Mouse (Mus musculus) intestine, embryonic 14.5 days (tissue): Measurements from ENCODE around the gene Soat2. TPM values are rescaled to one million over a fixed set of nuclear protein-coding genes. Genes with fewer than 3 reads are reported as not detected.

Experiments
- ATAC-seq: fragments of 200-750 bp; cut with Nextera tagmentation; replicated peaks from 2 replicates; pipeline ENCODE4 v1.8.0; 2017; ENCODE audit warnings: low read depth, moderate number of reproducible peaks, moderate TSS enrichment, moderate library complexity; ENCODE audit not compliant: low FRiP score, low TSS enrichment
- DNase-seq: peaks from one replicate; pipeline ENCODE4 v3.0.0-alpha.2; 2018; ENCODE audit warnings: low spot score
- H3K27ac ChIP-seq: fragments of 300-500 bp; sonication (generic); 2 replicates; pipeline ENCODE4 v1.5.1; 2014; ENCODE audit warnings: low read depth, mild to moderate bottlenecking, control low read depth
- H3K27me3 ChIP-seq: fragments of 300-500 bp; sonication (generic); replicated peaks from 2 replicates; pipeline ENCODE4 v1.6.1; 2014; ENCODE audit warnings: low read length, control low read depth; ENCODE audit not compliant: control insufficient read depth, insufficient read depth
- H3K36me3 ChIP-seq: fragments of 300-500 bp; sonication (generic); 2 replicates; pipeline ENCODE4 v1.6.1; 2014; ENCODE audit warnings: low read length, control low read depth; ENCODE audit not compliant: control insufficient read depth, insufficient read depth
- H3K4me1 ChIP-seq: fragments of 300-500 bp; sonication (generic); replicated peaks from 2 replicates; pipeline ENCODE4 v1.6.1; 2014; ENCODE audit warnings: low read length, control low read depth, mixed read lengths; ENCODE audit not compliant: control insufficient read depth, insufficient read depth
- H3K4me2 ChIP-seq: fragments of 300-500 bp; sonication (generic); 2 replicates; pipeline ENCODE4 v1.6.1; 2014; ENCODE audit warnings: low read length
- H3K4me3 ChIP-seq: fragments of 300-500 bp; sonication (generic); 2 replicates; pipeline ENCODE4 v1.5.1; 2014; ENCODE audit warnings: low read depth, low read length, control low read depth, mixed read lengths
- H3K9ac ChIP-seq: fragments of 300-500 bp; sonication (generic); 2 replicates; pipeline ENCODE4 v1.6.1; 2014; ENCODE audit warnings: mild to moderate bottlenecking, low read length
- H3K9me3 ChIP-seq: fragments of 300-500 bp; sonication (generic); 2 replicates; pipeline ENCODE4 v1.6.1; 2016; ENCODE audit warnings: low read length, control low read depth; ENCODE audit not compliant: control insufficient read depth
- WGBS: fragments of 180-500 bp; shearing (Covaris S2); extraction: QIAGEN DNeasy Blood & Tissue Kit; methylation state at CpG from one replicate; pipeline ENCODE4 v1.1.7; 2014; 5-methylcytosine and 5-hydroxymethylcytosine counted together
- polyA plus RNA-seq: library from polyadenylated mRNA; unstranded; fragments of >200 nt; fragmentation: Nextera tagmentation; extraction: Ambion mirVana; gene quantifications from 2 replicates; pipeline ENCODE4 v1.2.1, GENCODE M21; 2014

The Soat2 gene
- polyA plus RNA-seq, 1 experiment from 2014 or later: 4.7 TPM

DNA sequence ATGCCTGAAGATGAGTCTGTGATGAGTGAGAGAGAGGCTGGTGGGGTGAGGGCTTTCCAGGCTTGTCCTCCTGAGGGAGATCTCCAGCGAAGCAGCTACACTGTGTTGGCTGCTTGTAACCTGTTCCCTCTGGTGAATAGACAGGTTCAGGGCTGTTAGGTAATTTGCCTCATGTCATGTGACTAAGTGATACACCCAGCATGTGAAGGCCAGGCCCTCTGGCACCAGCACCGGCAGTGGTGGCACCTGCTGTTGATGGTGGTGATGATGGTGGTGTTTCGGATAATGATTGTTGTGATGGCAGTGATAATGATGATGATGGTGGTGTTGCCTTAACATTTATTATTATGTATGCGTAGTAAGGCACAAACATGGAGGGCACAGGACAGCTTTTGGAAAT is 60.5 kb downstream of the Soat2 start:
- DNase-seq: no peak
- WGBS: 88% methylated on average over 4 of the region's 4 CpGs
- H3K27ac ChIP-seq: no peak overlapping the region
- H3K27me3 ChIP-seq: no peaks in the 10 kb centered on the region
- no peaks in the 10 kb centered on the region for H3K9me3 ChIP-seq
- H3K4me1 ChIP-seq: peaks cover 7% of the 10 kb centered on the region; the same call in 1 of the 2 replicates
- H3K4me3 ChIP-seq: no peak overlapping the region; the same call in 1 of the 2 replicates
- no peak for ATAC-seq
- H3K4me2 ChIP-seq: no peak overlapping the region
- H3K36me3 ChIP-seq: peaks cover 87% of the 10 kb centered on the region
- no peak overlapping the region for H3K9ac ChIP-seq

DNA sequence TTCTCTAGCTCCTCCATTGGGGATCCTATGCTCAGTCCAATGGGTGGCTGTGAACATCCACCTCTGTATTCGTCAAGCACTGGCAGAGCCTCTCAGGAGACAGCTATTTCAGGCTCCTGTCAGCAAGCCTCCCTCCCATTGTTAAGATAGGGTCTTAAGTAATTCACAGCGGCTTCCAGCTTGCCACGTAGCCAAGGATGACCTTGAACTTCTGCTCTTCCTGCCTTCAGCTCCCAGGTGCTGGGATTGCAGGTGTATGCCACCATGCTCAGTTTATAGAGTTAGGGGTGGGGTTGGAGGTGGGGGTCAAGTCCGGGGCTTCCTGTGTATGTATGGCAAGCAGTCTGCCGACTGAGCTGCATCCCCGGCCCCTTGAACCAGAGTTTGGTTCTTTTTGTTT is 61.6 kb downstream of the Soat2 start:
- WGBS: 73% methylated on average over 6 of the region's 6 CpGs

More for the DNA sequence above, 61.6 kb downstream of the Soat2 start:
- Histone ChIP-seq H3K4me2 (no peak overlapping the region), H3K27ac (no peak overlapping the region), H3K9ac (no peak overlapping the region), H3K36me3 (peaks cover 92% of the 10 kb centered on the region), H3K4me3 (no peak overlapping the region), H3K4me1 (peaks cover 7% of the 10 kb centered on the region; the same call in 1 of the 2 replicates), H3K27me3 (no peaks in the 10 kb centered on the region), H3K9me3 (no peaks in the 10 kb centered on the region)
- DNase-seq (no peak), ATAC-seq (no peak)

Other genes with a start within 250 kb of the Soat2 start
- gene Krt4, start 225.8 kb upstream of the Soat2 start, polyA plus RNA-seq: 0.14 and 0.19 TPM in 2 replicates
- gene Krt79, start 210.2 kb upstream of the Soat2 start, polyA plus RNA-seq: 0.22 TPM in 1 of 2 replicates, not detected in the other
- 0.09 TPM in 1 of 2 replicates, not detected in the other for gene Krt78, start 196.2 kb upstream of the Soat2 start, polyA plus RNA-seq
- gene Krt8, start 146.0 kb upstream of the Soat2 start, polyA plus RNA-seq: 381 and 486 TPM in 2 replicates
- gene Krt18, start 122.3 kb upstream of the Soat2 start, polyA plus RNA-seq: 184 and 210 TPM in 2 replicates
- 141 and 152 TPM in 2 replicates for gene Eif4b, start 76.8 kb upstream of the Soat2 start, polyA plus RNA-seq
- 41.5 and 48.8 TPM in 2 replicates for gene Tns2, start 50.1 kb upstream of the Soat2 start, polyA plus RNA-seq
- 14.4 and 16.1 TPM in 2 replicates for gene Spryd3, start 14.3 kb upstream of the Soat2 start, polyA plus RNA-seq
- 8.8 and 10.4 TPM in 2 replicates for gene Igfbp6, start 6.2 kb upstream of the Soat2 start, polyA plus RNA-seq
- gene Zfp740, start 52.7 kb downstream of the Soat2 start, polyA plus RNA-seq: 47.0 and 55.3 TPM in 2 replicates
- gene Csad, start 54.2 kb downstream of the Soat2 start, polyA plus RNA-seq: 52.3 and 53.6 TPM in 2 replicates
- gene Itgb7, start 81.4 kb downstream of the Soat2 start, polyA plus RNA-seq: 13.3 and 13.5 TPM in 2 replicates
- gene Rarg, start 107.0 kb downstream of the Soat2 start, polyA plus RNA-seq: 16.4 and 17.1 TPM in 2 replicates
- gene Gm9918, start 120.0 kb downstream of the Soat2 start, polyA plus RNA-seq: 0.11 and 0.19 TPM in 2 replicates
- gene Mfsd5, start 128.9 kb downstream of the Soat2 start, polyA plus RNA-seq: 65.3 and 67.1 TPM in 2 replicates
- 28.0 and 33.0 TPM in 2 replicates for gene Espl1, start 145.7 kb downstream of the Soat2 start, polyA plus RNA-seq
- gene Pfdn5, start 175.6 kb downstream of the Soat2 start, polyA plus RNA-seq: 450 and 456 TPM in 2 replicates
- 104 and 120 TPM in 2 replicates for gene Myg1, start 181.2 kb downstream of the Soat2 start, polyA plus RNA-seq
- gene Aaas, start 200.2 kb downstream of the Soat2 start, polyA plus RNA-seq: 64.1 and 71.2 TPM in 2 replicates
- 1.2 and 1.3 TPM in 2 replicates for gene Sp7, start 216.7 kb downstream of the Soat2 start, polyA plus RNA-seq